Mouse (Mus musculus): ENCODE measurements around the gene Dock4. TPM values are rescaled to one million over a fixed set of nuclear protein-coding genes. Genes with fewer than 3 reads are reported as not detected.

Gene Dock4
- total and polyA plus RNA-seq, 3 experiments, result 0.26 to 0.67 (median 0.38) TPM

DNA sequence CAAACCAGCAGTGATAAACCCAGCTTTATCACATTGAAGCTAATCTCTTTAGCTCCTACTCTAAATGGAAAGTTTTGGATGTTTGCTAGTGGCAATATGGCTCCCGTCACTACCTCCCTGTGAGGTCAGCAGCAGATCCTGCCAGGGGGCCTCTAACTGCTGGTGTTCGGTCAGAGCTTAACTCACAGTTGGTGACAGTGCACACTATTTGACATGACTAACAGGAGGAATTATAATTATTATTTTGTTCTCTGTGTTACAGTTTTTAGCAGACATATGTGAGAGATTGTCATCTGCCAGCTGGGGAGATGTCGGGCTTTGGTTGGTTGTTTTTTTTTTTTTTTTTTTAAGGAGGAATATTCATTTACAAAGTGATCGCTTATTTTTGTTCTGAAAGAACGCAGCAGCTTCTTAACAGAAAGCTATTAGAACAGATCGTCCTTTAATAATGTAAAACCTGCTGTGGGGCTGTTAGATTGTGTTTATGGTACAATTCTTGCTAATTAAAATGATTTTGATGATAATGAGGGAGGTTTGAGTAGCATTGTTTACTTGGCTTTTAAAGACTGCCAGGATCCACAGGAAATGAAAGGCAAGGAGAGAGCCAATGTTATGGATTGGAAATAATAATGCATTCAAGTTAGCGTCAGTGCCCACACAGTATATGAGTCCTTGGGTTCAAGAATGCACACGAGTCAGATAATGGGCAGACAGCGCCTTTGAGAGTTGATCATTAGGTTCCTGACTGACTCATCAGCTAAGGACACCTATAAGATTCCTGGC lies 352.0 kb downstream of the Dock4 start:
- dilution Hi-C loops (cut with MboI; ENCODE audit: extremely low pct_ligation_motif_present, extremely low pct_unique_long_range_greater_than_20kb, low sequenced_read_pairs) (no loop called here), in situ Hi-C loops (cut with MboI; ENCODE audit: low pct_ligation_motif_present, low pct_unique_long_range_greater_than_20kb, low sequenced_read_pairs) (no loop called here)
- no peak overlapping the region for H3K9ac ChIP-seq (ENCODE audit: insufficient read depth, low read depth)
- no peak for DNase-seq (ENCODE audit: extremely low read depth)
- no peak overlapping the region for H3K27ac ChIP-seq (ENCODE audit: insufficient read depth, low read depth)
- TF ChIP-seq SIN3A (IDR thresholded peaks at IDR 0.05; ENCODE audit: low read length) (no peak), PAX5 (IDR thresholded peaks at IDR 0.05; ENCODE audit: low read length) (no peak), CTCF (conservative IDR thresholded peaks at IDR 0.05 in 1 of 2, IDR thresholded peaks at IDR 0.05 in 1 of 2; ENCODE audit: low read depth in 2 of 2, low read length in 2 of 2) (no peak), ELF1 (IDR thresholded peaks at IDR 0.05; ENCODE audit: low read depth, low read length) (no peak), ZC3H11A (IDR thresholded peaks at IDR 0.05; ENCODE audit: low read depth, low read length) (no peak), HCFC1 (IDR thresholded peaks at IDR 0.05; ENCODE audit: low read depth, low read length) (no peak), JUND (conservative IDR thresholded peaks at IDR 0.05; ENCODE audit: low read depth, low read length) (no peak), MXI1 (IDR thresholded peaks at IDR 0.05; ENCODE audit: low read depth, low read length) (no peak), TBP (conservative IDR thresholded peaks at IDR 0.05; ENCODE audit: low read depth, low read length) (no peak), BHLHE40 (IDR thresholded peaks at IDR 0.05; ENCODE audit: low read depth, low read length) (no peak)
- no peaks in the 10 kb centered on the region for H3K36me3 ChIP-seq (replicated peaks in 1 of 2; ENCODE audit: control insufficient read depth in 1 of 2, insufficient read depth in 1 of 2, low read length in 1 of 2)
- no peaks in the 10 kb centered on the region for H3K27me3 ChIP-seq (replicated peaks)
- H3K4me2 ChIP-seq (ENCODE audit: insufficient read depth, low read depth, poor library complexity, severe bottlenecking), result no peak overlapping the region
- 0 out of 4 replicates have a peak, but pooled peaks cover 0 to 3% of the 10 kb centered on the region in 2 experiments for H3K4me1 ChIP-seq (ENCODE audit: control insufficient read depth in 1 of 2, insufficient read depth in 2 of 2)
- H3K9me3 ChIP-seq (replicated peaks; ENCODE audit: low read length), result no peaks in the 10 kb centered on the region
- no peak overlapping the region for H3K4me3 ChIP-seq (replicated peaks in 1 of 3; ENCODE audit: low read depth in 2 of 3, low read length in 2 of 3, poor library complexity in 1 of 3)
- no peaks in the 10 kb centered on the region for H3K79me2 ChIP-seq (replicated peaks; ENCODE audit: control insufficient read depth, extremely low read depth, insufficient read depth, poor library complexity, severe bottlenecking)

DNA sequence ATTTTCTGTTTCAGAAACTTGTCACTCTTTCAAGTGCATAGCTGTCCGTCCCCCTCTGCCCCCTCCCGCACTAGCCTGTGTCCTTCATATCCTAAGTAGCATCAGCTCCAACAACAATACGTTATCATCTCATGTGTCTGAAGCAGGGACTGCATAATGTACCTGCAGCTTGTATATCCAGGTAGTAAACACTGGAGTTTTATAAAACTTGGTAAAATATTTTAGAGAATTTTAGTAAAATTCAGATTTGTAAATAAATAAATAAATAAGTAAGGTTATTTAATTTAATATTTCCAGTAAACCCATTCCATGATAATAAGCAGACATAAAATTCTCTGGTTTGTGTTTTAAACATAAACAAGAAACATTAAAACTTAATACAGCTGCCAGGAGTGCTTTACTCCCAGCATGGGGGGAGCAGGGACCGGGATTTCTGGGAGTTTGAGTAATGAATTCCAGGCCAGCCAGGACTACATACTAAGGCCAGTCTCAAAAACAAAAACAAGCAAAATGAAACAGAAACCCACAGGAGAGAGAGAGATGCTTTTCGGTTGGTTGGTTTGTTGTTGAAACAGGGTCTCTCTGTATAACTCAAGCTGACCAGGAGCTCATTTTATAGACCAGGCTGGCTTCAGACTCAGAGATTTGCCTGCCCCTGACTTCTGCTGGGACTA lies 352.7 kb downstream of the Dock4 start:
- no peak for DNase-seq (ENCODE audit: extremely low read depth)
- Histone ChIP-seq H3K27me3 (replicated peaks) (no peaks in the 10 kb centered on the region), H3K27ac (ENCODE audit: insufficient read depth, low read depth) (no peak overlapping the region), H3K4me2 (ENCODE audit: insufficient read depth, low read depth, poor library complexity, severe bottlenecking) (no peak overlapping the region; the same call in 1 of the 2 replicates), H3K9me3 (replicated peaks; ENCODE audit: low read length) (no peaks in the 10 kb centered on the region), H3K4me1 (ENCODE audit: control insufficient read depth in 1 of 2, insufficient read depth in 2 of 2) (no peaks in the 10 kb centered on the region), H3K36me3 (replicated peaks in 1 of 2; ENCODE audit: control insufficient read depth in 1 of 2, insufficient read depth in 1 of 2, low read length in 1 of 2) (no peaks in the 10 kb centered on the region), H3K79me2 (replicated peaks; ENCODE audit: control insufficient read depth, extremely low read depth, insufficient read depth, poor library complexity, severe bottlenecking) (no peaks in the 10 kb centered on the region), H3K9ac (ENCODE audit: insufficient read depth, low read depth) (no peak overlapping the region), H3K4me3 (replicated peaks in 1 of 3; ENCODE audit: low read depth in 2 of 3, low read length in 2 of 3, poor library complexity in 1 of 3) (no peak overlapping the region)
- dilution Hi-C loops (cut with MboI; ENCODE audit: extremely low pct_ligation_motif_present, extremely low pct_unique_long_range_greater_than_20kb, low sequenced_read_pairs) (no loop called here), in situ Hi-C loops (cut with MboI; ENCODE audit: low pct_ligation_motif_present, low pct_unique_long_range_greater_than_20kb, low sequenced_read_pairs) (no loop called here)
- TF ChIP-seq MEF2A (IDR thresholded peaks at IDR 0.05; ENCODE audit: borderline replicate concordance, low read depth, low read length) (no peak), MAX (IDR thresholded peaks at IDR 0.05; ENCODE audit: low read length) (no peak), KAT2A (IDR thresholded peaks at IDR 0.05; ENCODE audit: insufficient replicate concordance, low read length) (no peak), CHD2 (IDR thresholded peaks at IDR 0.05; ENCODE audit: low read length) (no peak), RAD21 (IDR thresholded peaks at IDR 0.05; ENCODE audit: low read depth, low read length) (no peak), MAFK (IDR thresholded peaks at IDR 0.05; ENCODE audit: insufficient replicate concordance, low read length) (no peak), TBP (conservative IDR thresholded peaks at IDR 0.05; ENCODE audit: low read depth, low read length) (no peak), PAX5 (IDR thresholded peaks at IDR 0.05; ENCODE audit: low read length) (no peak), ELF1 (IDR thresholded peaks at IDR 0.05; ENCODE audit: low read depth, low read length) (no peak), MAZ (IDR thresholded peaks at IDR 0.05; ENCODE audit: low read depth, low read length) (no peak), JUND (conservative IDR thresholded peaks at IDR 0.05; ENCODE audit: low read depth, low read length) (no peak), CTCF (conservative IDR thresholded peaks at IDR 0.05 in 1 of 2, IDR thresholded peaks at IDR 0.05 in 1 of 2; ENCODE audit: low read depth in 2 of 2, low read length in 2 of 2) (no peak), EP300 (IDR thresholded peaks at IDR 0.05; ENCODE audit: low read length) (no peak), ETS1 (conservative IDR thresholded peaks at IDR 0.05; ENCODE audit: low read depth, low read length) (no peak), ZKSCAN1 (IDR thresholded peaks at IDR 0.05; ENCODE audit: borderline replicate concordance, low read depth, low read length) (no peak), MYC (IDR thresholded peaks at IDR 0.05; ENCODE audit: low read depth, low read length) (no peak), MXI1 (IDR thresholded peaks at IDR 0.05; ENCODE audit: low read depth, low read length) (no peak), UBTF (IDR thresholded peaks at IDR 0.05; ENCODE audit: low read depth, low read length) (no peak), ZC3H11A (IDR thresholded peaks at IDR 0.05; ENCODE audit: low read depth, low read length) (no peak)

All from CH12.LX (cell line).